In the genomic region with DNA sequence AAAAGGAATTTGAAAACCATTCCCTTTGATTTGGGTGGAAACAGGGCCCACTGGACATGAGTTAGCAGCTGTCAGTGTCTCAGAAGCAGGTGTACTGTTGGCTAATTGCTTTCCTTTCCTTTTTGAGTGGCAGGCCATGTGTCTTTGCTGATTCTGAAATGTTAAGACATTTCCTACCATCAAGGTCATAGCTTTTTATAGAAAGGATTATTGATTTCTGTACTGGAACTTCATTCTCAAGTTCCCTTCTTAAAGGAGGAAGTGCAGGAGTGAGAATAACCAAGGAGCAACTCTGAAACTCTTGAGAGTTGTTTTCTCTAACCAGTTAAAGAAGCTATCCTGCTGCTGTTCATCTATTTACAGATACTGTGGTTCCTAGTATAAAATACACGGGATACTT, we compare ENCODE assay signal across 21 mouse cellular contexts. TPM values are rescaled to one million over a fixed set of nuclear protein-coding genes. Genes with fewer than 3 reads are reported as not detected.
DNase-seq lines count a peak whose midpoint lies in the region; ATAC-seq and TF ChIP-seq lines count a peak whose summit lies in the region.
"Had no signal": no experiment of that assay in that cellular context is flagged by ENCODE, and none has a peak within 500 bp of the region (broad histone marks: within the 10 kb centered on the region; RNA-seq: fewer than 3 reads in every experiment).

No protein-coding gene starts in this region.

- peak; percentile 96 for TF ChIP-seq EP300 in CH12.LX (IDR thresholded peaks at IDR 0.05; ENCODE audit: low read length)

- no peaks in the 10 kb centered on the region for H3K9me3 ChIP-seq in heart, embryonic 13.5 days
- no peaks in the 10 kb centered on the region for H3K9me3 ChIP-seq in CH12.LX (replicated peaks; ENCODE audit: low read length)
- no peaks in the 10 kb centered on the region for H3K9me3 ChIP-seq in liver, embryonic 15.5 days (replicated peaks)
- H3K9me3 ChIP-seq: heart, embryonic 12.5 days; limb, embryonic 15.5 days had no signal

- no peaks in the 10 kb centered on the region for H3K36me3 ChIP-seq in heart, embryonic 13.5 days
- H3K36me3 ChIP-seq in CH12.LX (replicated peaks in 1 of 2; ENCODE audit: control insufficient read depth in 1 of 2, insufficient read depth in 1 of 2, low read length in 1 of 2) (peaks cover 8 to 27% of the 10 kb centered on the region in 2 experiments), myocyte (ENCODE audit: control insufficient read depth, insufficient read depth) (no peaks in the 10 kb centered on the region)
- no peaks in the 10 kb centered on the region for H3K36me3 ChIP-seq in liver, embryonic 15.5 days (replicated peaks)
- H3K36me3 ChIP-seq: heart, embryonic 12.5 days; limb, embryonic 15.5 days had no signal

- H3K4me3 ChIP-seq in heart, embryonic 13.5 days = no peak overlapping the region
- no peak overlapping the region for H3K4me3 ChIP-seq in CH12.LX (replicated peaks in 1 of 3; ENCODE audit: low read depth in 2 of 3, low read length in 2 of 3, poor library complexity in 1 of 3)
- no peak overlapping the region for H3K4me3 ChIP-seq in liver, embryonic 15.5 days (replicated peaks)
- no peak overlapping the region for H3K4me3 ChIP-seq in myocyte
- H3K4me3 ChIP-seq: erythroblast, embryonic 14.5 days; heart, embryonic 12.5 days; limb, embryonic 15.5 days had no signal

- no peak for DNase-seq in heart, postnatal 10 days
- peak; percentile 59 for DNase-seq in CH12.LX (ENCODE audit: extremely low read depth)
- no peak for DNase-seq in embryo, embryonic 11 days
- DNase-seq in lung, adult 18-20 months = no peak
- DNase-seq: adrenal gland, postnatal 14 days; cerebellum, adult 9-10 months; gastrocnemius, postnatal 10 days; kidney, adult 18-20 months; kidney, postnatal 25 days; lung, postnatal 36 days; retina, postnatal 1 day; spleen, adult 18-20 months; thymus, postnatal 25 days had no signal

- H3K9ac ChIP-seq in heart, embryonic 13.5 days = no peak overlapping the region
- H3K9ac ChIP-seq in CH12.LX (ENCODE audit: insufficient read depth, low read depth) = peak overlapping the region; percentile 55
- no peak overlapping the region for H3K9ac ChIP-seq in liver, embryonic 15.5 days
- H3K9ac ChIP-seq: heart, embryonic 12.5 days; hindbrain, embryonic 14.5 days; limb, embryonic 15.5 days had no signal

- dilution Hi-C loops in CH12.LX (cut with MboI; ENCODE audit: extremely low pct_ligation_motif_present, extremely low pct_unique_long_range_greater_than_20kb, low sequenced_read_pairs) = no loop called here

- TF ChIP-seq POLR2A in CH12.LX (IDR thresholded peaks at IDR 0.05; ENCODE audit: low read depth, low read length) (no peak), myocyte (IDR thresholded peaks at IDR 0.05; ENCODE audit: insufficient read length, low read depth) (no peak)

- no peak for TF ChIP-seq CTCF in CH12.LX (conservative IDR thresholded peaks at IDR 0.05 in 1 of 2, IDR thresholded peaks at IDR 0.05 in 1 of 2; ENCODE audit: low read depth in 2 of 2, low read length in 2 of 2)

- ATAC-seq in heart, embryonic 13.5 days (ENCODE audit: extremely low read depth, insufficient number of reproducible peaks, low FRiP score, low TSS enrichment) = no peak
- ATAC-seq in liver, embryonic 15.5 days (ENCODE audit: insufficient read depth) = no peak
- ATAC-seq: forebrain, embryonic 16.5 days had no signal

- peaks cover 91% of the 10 kb centered on the region for H3K4me1 ChIP-seq in heart, embryonic 13.5 days
- peaks cover 12 to 87% of the 10 kb centered on the region in 2 experiments for H3K4me1 ChIP-seq in CH12.LX (ENCODE audit: control insufficient read depth in 1 of 2, insufficient read depth in 2 of 2)
- peaks cover 61% of the 10 kb centered on the region for H3K4me1 ChIP-seq in liver, embryonic 15.5 days (replicated peaks)

- TF ChIP-seq RAD21 in CH12.LX (IDR thresholded peaks at IDR 0.05; ENCODE audit: low read depth, low read length) = no peak

- H3K79me2 ChIP-seq in CH12.LX (replicated peaks; ENCODE audit: control insufficient read depth, extremely low read depth, insufficient read depth, poor library complexity, severe bottlenecking) (peaks cover 93% of the 10 kb centered on the region), myocyte (ENCODE audit: control insufficient read depth, insufficient read depth) (peaks cover 99% of the 10 kb centered on the region)

- no peak overlapping the region for H3ac ChIP-seq in myocyte (ENCODE audit: control insufficient read depth, insufficient read length)

- intact Hi-C loops in heart, postnatal 10 days (cut with DNase I) = loop anchor here (5.0 kb wide), 1 partner anchor 98 kb away; the partner anchor contains the start of gene Spocd1

- in situ Hi-C loops in CH12.LX (cut with MboI; ENCODE audit: low pct_ligation_motif_present, low pct_unique_long_range_greater_than_20kb, low sequenced_read_pairs) = no loop called here

- H3K4me2 ChIP-seq in heart, embryonic 13.5 days = no peak overlapping the region
- H3K4me2 ChIP-seq in CH12.LX (ENCODE audit: insufficient read depth, low read depth, poor library complexity, severe bottlenecking) = peak overlapping the region; percentile 94
- H3K4me2 ChIP-seq in liver, embryonic 15.5 days = peak overlapping the region; percentile 13; the same call in 1 of the 2 replicates
- H3K4me2 ChIP-seq in myocyte (ENCODE audit: low read depth) = peak overlapping the region; percentile 67
- H3K4me2 ChIP-seq: heart, embryonic 12.5 days; hindbrain, embryonic 14.5 days; limb, embryonic 15.5 days had no signal

- H3K27me3 ChIP-seq in heart, embryonic 13.5 days (replicated peaks) = no peaks in the 10 kb centered on the region
- H3K27me3 ChIP-seq in CH12.LX (replicated peaks) (no peaks in the 10 kb centered on the region), myocyte (ENCODE audit: control insufficient read depth, insufficient read depth, insufficient read length) (no peaks in the 10 kb centered on the region)
- H3K27me3 ChIP-seq in liver, embryonic 15.5 days = no peaks in the 10 kb centered on the region
- H3K27me3 ChIP-seq: heart, embryonic 12.5 days; limb, embryonic 15.5 days had no signal

- H3K27ac ChIP-seq in heart, embryonic 13.5 days (replicated peaks) = peak overlapping the region; percentile 53
- peak overlapping the region; percentile 52 for H3K27ac ChIP-seq in CH12.LX (ENCODE audit: insufficient read depth, low read depth)
- H3K27ac ChIP-seq in liver, embryonic 15.5 days (replicated peaks) = peak overlapping the region; percentile 69
- H3K27ac ChIP-seq: hindbrain, embryonic 14.5 days; limb, embryonic 15.5 days had no signal

- WGBS in heart, embryonic 13.5 days = 67% methylated on average over 1 of the region's 1 CpGs
- 43% methylated on average over 1 of the region's 1 CpGs for WGBS in liver, embryonic 15.5 days (ENCODE audit: insufficient replicate concordance)

TF ChIP-seq in CH12.LX, 34 proteins besides CTCF, POLR2A, EP300 and RAD21 (continues in another document):
- peak; percentile 56; the same call in 1 of the 2 replicates for TF ChIP-seq ZNF384 (IDR thresholded peaks at IDR 0.05; ENCODE audit: low read depth, low read length)
- peak; percentile 91 for TF ChIP-seq IRF4 (IDR thresholded peaks at IDR 0.05; ENCODE audit: low read depth, low read length)
- TF ChIP-seq TCF12 (IDR thresholded peaks at IDR 0.05; ENCODE audit: low read depth, low read length) = peak; percentile 94
- TF ChIP-seq GABPA (IDR thresholded peaks at IDR 0.05; ENCODE audit: insufficient replicate concordance, low read depth, low read length) = no peak
- peak; percentile 89 for TF ChIP-seq MAX (IDR thresholded peaks at IDR 0.05; ENCODE audit: low read length)
- TF ChIP-seq PAX5 (IDR thresholded peaks at IDR 0.05; ENCODE audit: low read length) = no peak
- TF ChIP-seq MYC (IDR thresholded peaks at IDR 0.05; ENCODE audit: low read depth, low read length) = peak; percentile 94
- no peak for TF ChIP-seq NELFE (IDR thresholded peaks at IDR 0.05; ENCODE audit: low read depth, low read length)
- TF ChIP-seq MXI1 (IDR thresholded peaks at IDR 0.05; ENCODE audit: low read depth, low read length) = peak; percentile 90
- TF ChIP-seq ZC3H11A (IDR thresholded peaks at IDR 0.05; ENCODE audit: low read depth, low read length) = no peak
- 0 out of 2 replicates have a peak, but pooled peaks have one; percentile 41 for TF ChIP-seq HCFC1 (IDR thresholded peaks at IDR 0.05; ENCODE audit: low read depth, low read length)
- no peak for TF ChIP-seq UBTF (IDR thresholded peaks at IDR 0.05; ENCODE audit: low read depth, low read length)
- TF ChIP-seq ELF1 (IDR thresholded peaks at IDR 0.05; ENCODE audit: low read depth, low read length) = peak; percentile 60; the same call in 1 of the 2 replicates

TF ChIP-seq in myocyte, 11 proteins besides CTCF, POLR2A, EP300 and RAD21:
- peak in 2 of 3 experiments; percentile 51 to 93 for TF ChIP-seq MYOG (IDR thresholded peaks at IDR 0.05; ENCODE audit: control insufficient read depth in 1 of 3, insufficient read depth in 1 of 3, insufficient read length in 2 of 3, low read depth in 2 of 3)
- no peak for TF ChIP-seq E2F4 (IDR thresholded peaks at IDR 0.05; ENCODE audit: insufficient read depth)
- no peak for TF ChIP-seq CEBPB (IDR thresholded peaks at IDR 0.05; ENCODE audit: insufficient read depth, poor library complexity, severe bottlenecking)
- no peak for TF ChIP-seq USF1 (IDR thresholded peaks at IDR 0.05; ENCODE audit: low read depth)
- TF ChIP-seq MAX (IDR thresholded peaks at IDR 0.05; ENCODE audit: low read depth) = no peak
- no peak for TF ChIP-seq REST (IDR thresholded peaks at IDR 0.05; ENCODE audit: insufficient read depth, insufficient read length)
- TF ChIP-seq TCF3 (IDR thresholded peaks at IDR 0.05; ENCODE audit: insufficient read length, low read depth) = peak; percentile 65
- TF ChIP-seq TCF12 (IDR thresholded peaks at IDR 0.05; ENCODE audit: insufficient read depth, poor library complexity, severe bottlenecking) = peak; percentile 77
- no peak for TF ChIP-seq POLR2AphosphoS2 (IDR thresholded peaks at IDR 0.05; ENCODE audit: insufficient read length, low read depth)
- TF ChIP-seq MYOD1 (IDR thresholded peaks at IDR 0.05; ENCODE audit: control insufficient read depth in 1 of 3, insufficient read length in 2 of 3, low read depth in 2 of 3) = peak; percentile 96 to 97 (median 97)
- no peak for TF ChIP-seq SRF (IDR thresholded peaks at IDR 0.05; ENCODE audit: control insufficient read depth, insufficient read length, low read depth)
TF ChIP-seq in myocyte: peak in this region for 4.

RNA-seq across cellular contexts. Expression of gene Ptp4a2, which starts 18.8 kb away (rescaled TPM):
- 326 and 374 TPM in 2 replicates for polyA plus RNA-seq in heart, embryonic 13.5 days (2015; fragmentation: Nextera tagmentation; extraction: Ambion mirVana)
- 100 to 1,000 TPM; 243 to 271 TPM for total RNA-seq in heart, postnatal 10 days (2021)
- 113 and 163 TPM in 2 replicates for total RNA-seq in CH12.LX (2012; rRNA removed)
- total RNA-seq in CH12.LX (2014; rRNA removed) = 415 and 493 TPM in 2 replicates
- 327 and 467 TPM in 2 replicates for polyA plus RNA-seq in CH12.LX (2012; ENCODE audit: insufficient read length, low read depth)
- 140 and 174 TPM in 2 replicates for polyA plus RNA-seq in liver, embryonic 15.5 days (2015; fragmentation: Nextera tagmentation; extraction: Ambion mirVana)
- 138 TPM for polyA plus RNA-seq in myocyte (2012; fragmentation: generic; extraction: Trizol)
